Mouse (Mus musculus): ENCODE data around the gene BC024978. TPM values are rescaled to one million over a fixed set of nuclear protein-coding genes. Genes with fewer than 3 reads are reported as not detected.

BC024978 gene
- total RNA-seq, 2 experiments from 2014 or later, result 18.9 to 21.3 TPM

- DNase-seq (ENCODE audit: low spot score in 2 of 2), result no peak
- intact Hi-C loops (cut with DNase I), result no loop called here
Observed at GRCm38 (mm10) chr7:27203730-27204449, 8.3 kb downstream of the BC024978 start.

- no peak for DNase-seq (ENCODE audit: low spot score in 2 of 2)
- intact Hi-C loops (cut with DNase I), result no loop called here
Observed at GRCm38 (mm10) chr7:27212626-27213025, 17.0 kb downstream of the BC024978 start.

GRCm38 (mm10) chr7:27218586-27218985 lies 23.0 kb downstream of the BC024978 start:
- intact Hi-C loops (cut with DNase I), result no loop called here

GRCm38 (mm10) chr7:27219937-27220336 lies 24.4 kb downstream of the BC024978 start:
- intact Hi-C loops (cut with DNase I), result no loop called here
- DNase-seq (ENCODE audit: low spot score in 2 of 2), result no peak

More at GRCm38 (mm10) chr7:27218586-27218985, 23.0 kb downstream of the BC024978 start:
- DNase-seq (ENCODE audit: low spot score in 2 of 2), result no peak

GRCm38 (mm10) chr7:27221939-27222338 lies 26.4 kb downstream of the BC024978 start:
- intact Hi-C loops (cut with DNase I), result no loop called here
- no peak for DNase-seq (ENCODE audit: low spot score in 2 of 2)

- DNase-seq (ENCODE audit: low spot score in 2 of 2), result no peak
- intact Hi-C loops (cut with DNase I), result no loop called here
Observed at GRCm38 (mm10) chr7:27222538-27222937, 27.0 kb downstream of the BC024978 start.

GRCm38 (mm10) chr7:27224877-27225575 lies 29.4 kb downstream of the BC024978 start:
- intact Hi-C loops (cut with DNase I), result no loop called here
- peak; percentile 39 to 71 for DNase-seq (ENCODE audit: low spot score in 2 of 2)

- intact Hi-C loops (cut with DNase I), result no loop called here
- DNase-seq (ENCODE audit: low spot score in 2 of 2), result no peak
Observed at GRCm38 (mm10) chr7:27227276-27227675, 31.7 kb downstream of the BC024978 start.

GRCm38 (mm10) chr7:27227676-27228075 lies 32.1 kb downstream of the BC024978 start:
- intact Hi-C loops (cut with DNase I), result no loop called here
- no peak for DNase-seq (ENCODE audit: low spot score in 2 of 2)

- peak; percentile 91 to 92 for DNase-seq (ENCODE audit: low spot score in 2 of 2)
- intact Hi-C loops (cut with DNase I), result no loop called here
Observed at GRCm38 (mm10) chr7:27228281-27228821, 32.8 kb downstream of the BC024978 start, which contains the start of gene Itpkc. Itpkc (minus strand) TSS chr7:27228661.

GRCm38 (mm10) chr7:27228865-27229264 lies 33.3 kb downstream of the BC024978 start:
- intact Hi-C loops (cut with DNase I), result no loop called here
- DNase-seq (ENCODE audit: low spot score in 2 of 2), result no peak

- DNase-seq (ENCODE audit: low spot score in 2 of 2), result no peak
- intact Hi-C loops (cut with DNase I), result no loop called here
Observed at GRCm38 (mm10) chr7:27230781-27231180, 35.2 kb downstream of the BC024978 start.

- intact Hi-C loops (cut with DNase I), result loop anchor here (2.0 kb wide), 1 partner anchor 27 kb away; the partner anchor contains the start of gene Numbl
- peak; percentile 75 to 90 for DNase-seq (ENCODE audit: low spot score in 2 of 2)
Observed at GRCm38 (mm10) chr7:27231693-27232331, 36.2 kb downstream of the BC024978 start.

- DNase-seq (ENCODE audit: low spot score in 2 of 2), result peak; percentile 91 to 96
- intact Hi-C loops (cut with DNase I), result loop anchor here (2.0 kb wide), 1 partner anchor 26 kb away; the partner anchor contains the start of gene Numbl
Observed at GRCm38 (mm10) chr7:27232781-27233281, 37.2 kb downstream of the BC024978 start, which contains the start of gene Coq8b. Coq8b (plus strand) TSS chr7:27233023.

GRCm38 (mm10) chr7:27233300-27233699 lies 37.7 kb downstream of the BC024978 start:
- no peak for DNase-seq (ENCODE audit: low spot score in 2 of 2)
- intact Hi-C loops (cut with DNase I), result loop anchor here (2.0 kb wide), 1 partner anchor 26 kb away; the partner anchor contains the start of gene Numbl

GRCm38 (mm10) chr7:27235726-27236125 lies 40.1 kb downstream of the BC024978 start:
- intact Hi-C loops (cut with DNase I), result no loop called here
- DNase-seq (ENCODE audit: low spot score in 2 of 2), result no peak

GRCm38 (mm10) chr7:27237527-27237926 lies 41.9 kb downstream of the BC024978 start:
- intact Hi-C loops (cut with DNase I), result no loop called here
- no peak for DNase-seq (ENCODE audit: low spot score in 2 of 2)

- DNase-seq (ENCODE audit: low spot score in 2 of 2), result no peak
- intact Hi-C loops (cut with DNase I), result no loop called here
Observed at GRCm38 (mm10) chr7:27238568-27238967, 43.0 kb downstream of the BC024978 start.

- no peak for DNase-seq (ENCODE audit: low spot score in 2 of 2)
- intact Hi-C loops (cut with DNase I), result no loop called here
Observed at GRCm38 (mm10) chr7:27243211-27243610, 47.6 kb downstream of the BC024978 start.

Data from left cerebral cortex, postnatal 14 days (tissue).